Mouse (Mus musculus): Measurements from ENCODE around the gene Tmod3.

Tmod3 gene

DNA sequence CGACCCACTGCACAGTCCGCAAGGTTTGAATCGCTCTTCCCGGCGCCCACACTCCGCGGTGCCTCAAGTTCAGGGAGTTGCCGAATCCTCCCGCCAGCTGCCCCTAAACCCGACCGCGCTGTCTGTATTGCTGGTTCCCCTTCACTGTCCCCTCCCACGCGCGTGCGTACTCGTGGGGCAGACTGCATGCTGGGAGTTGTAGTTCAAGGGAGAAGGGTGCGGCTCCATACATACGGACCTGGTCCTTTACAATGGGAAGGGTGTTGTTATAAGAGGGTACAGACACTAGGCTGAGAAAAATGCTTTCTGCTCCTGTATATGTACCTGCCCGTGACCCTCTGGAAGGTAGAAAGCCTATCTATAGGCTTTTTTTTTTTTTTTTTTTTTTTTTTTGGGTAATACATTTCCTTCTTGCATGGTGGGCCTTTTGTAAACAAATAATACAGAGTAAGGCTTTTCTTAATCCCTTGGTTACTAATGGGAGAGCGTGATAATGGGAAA is at the start of gene Tmod3:
Gene Tmod3, minus strand, starts transcription at position 146 of the 501 bp plus-strand sequence.
- peak; percentile 96 to 97 for DNase-seq (ENCODE audit: low spot score in 2 of 2)

DNA sequence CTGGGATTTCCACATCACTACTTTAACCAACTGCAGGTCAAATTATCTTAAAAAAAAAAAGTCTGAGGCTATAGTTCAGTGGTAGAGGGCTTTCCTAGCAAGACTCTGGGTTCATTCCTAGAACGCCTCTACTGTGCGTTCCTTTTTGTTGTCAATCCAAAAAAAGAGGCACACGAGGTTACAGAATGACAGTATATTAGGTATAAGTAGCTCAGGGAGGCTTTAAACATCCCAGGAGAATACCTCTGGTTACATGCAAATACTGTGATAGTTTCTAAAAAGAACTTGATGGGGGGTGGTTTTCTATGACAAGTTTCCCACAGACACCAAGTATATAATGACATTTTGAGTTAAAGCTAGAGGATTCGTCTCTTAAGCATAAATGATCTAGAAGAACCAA is 48.0 kb upstream of the Tmod3 start:
- DNase-seq (ENCODE audit: low spot score in 2 of 2): no peak

DNA sequence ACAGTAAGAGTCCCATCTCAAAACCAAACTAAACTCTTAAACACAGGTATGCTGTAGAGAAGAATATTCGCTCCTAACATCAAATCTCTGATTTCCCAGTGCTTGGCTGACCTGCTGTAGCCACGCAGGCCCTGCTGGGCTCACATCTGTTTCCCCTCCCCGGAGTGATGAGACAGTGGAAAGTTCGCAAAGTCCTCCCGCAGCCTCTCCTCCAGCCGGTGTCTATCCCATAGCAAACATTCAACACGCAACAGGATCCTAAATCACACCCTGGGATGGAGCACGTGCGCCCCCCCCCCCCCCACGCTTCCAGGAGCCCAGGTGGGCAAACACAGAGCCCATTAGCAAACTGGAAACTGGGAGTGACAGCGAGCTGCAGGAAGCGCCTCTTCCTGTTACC is 42.1 kb upstream of the Tmod3 start:
- DNase-seq (ENCODE audit: low spot score in 2 of 2): no peak

DNA sequence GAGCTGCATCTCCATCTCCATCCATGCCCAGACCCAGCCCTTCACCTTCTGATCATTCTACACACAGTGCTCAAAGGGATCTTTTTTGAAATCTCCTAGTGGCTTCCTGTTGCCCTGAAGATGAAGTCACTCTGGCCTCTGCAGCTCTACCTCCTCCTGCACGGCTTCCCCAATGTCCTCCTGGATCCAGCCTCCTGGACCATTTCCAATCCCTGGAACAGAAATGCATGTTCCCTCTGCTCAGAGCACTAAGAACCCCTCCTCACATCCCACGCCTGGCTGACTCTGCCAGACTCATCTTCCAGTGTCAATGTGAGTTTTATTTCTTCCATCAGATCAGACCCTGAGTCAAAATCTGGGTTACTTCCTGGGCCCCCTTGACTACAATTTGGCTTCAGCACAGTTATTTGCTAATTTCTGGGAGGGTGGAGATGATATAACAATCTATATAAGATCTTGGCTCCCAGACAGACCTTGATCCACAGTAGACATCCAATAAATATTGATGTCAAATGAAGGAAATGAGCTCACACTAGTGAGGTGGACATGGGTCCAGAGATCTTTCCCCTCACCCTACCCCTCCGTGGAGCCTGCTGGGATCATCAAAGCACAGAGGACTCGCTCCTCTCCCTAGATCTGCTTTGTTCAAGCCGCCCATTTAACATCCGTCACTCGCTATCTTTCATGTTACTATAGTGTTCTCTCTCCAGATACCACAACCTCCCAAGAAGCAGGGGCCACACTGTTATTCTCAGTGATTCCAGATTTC is 40.9 kb upstream of the Tmod3 start:
- DNase-seq (ENCODE audit: low spot score in 2 of 2): peak; percentile 53 to 58

DNA sequence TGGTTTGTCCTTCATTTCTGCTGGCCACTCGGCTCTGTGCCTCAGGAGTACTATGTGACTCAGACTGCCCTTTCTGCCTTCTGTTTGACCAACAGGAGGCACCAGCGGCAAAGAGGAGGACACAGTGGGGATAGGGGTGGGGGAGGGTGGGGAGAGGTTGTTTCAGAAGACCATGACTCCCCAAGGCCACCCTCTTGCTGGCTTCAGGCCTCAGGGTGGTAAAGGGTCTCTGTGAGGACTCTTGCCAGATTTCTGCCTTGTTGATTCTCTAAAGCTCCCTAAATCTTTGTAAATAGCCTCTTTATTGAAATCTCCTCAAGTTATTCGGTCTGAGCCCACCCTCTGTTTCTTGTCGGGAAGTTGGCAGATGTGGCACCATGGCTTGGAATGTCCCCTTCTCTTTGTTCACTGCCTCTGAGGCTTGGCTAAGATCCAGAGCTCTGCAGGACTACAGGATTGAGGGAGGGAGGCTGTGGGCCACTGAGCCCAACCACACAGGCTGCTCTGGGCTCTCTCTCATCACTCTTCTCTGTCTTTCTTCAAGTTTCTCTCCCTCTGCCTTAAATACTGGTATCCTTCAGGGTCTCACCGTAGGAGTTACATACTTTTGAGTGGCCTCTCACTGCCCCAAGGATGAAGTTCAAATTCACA is 39.9 kb upstream of the Tmod3 start:
- peak; percentile 83 to 87 for DNase-seq (ENCODE audit: low spot score in 2 of 2)

DNA sequence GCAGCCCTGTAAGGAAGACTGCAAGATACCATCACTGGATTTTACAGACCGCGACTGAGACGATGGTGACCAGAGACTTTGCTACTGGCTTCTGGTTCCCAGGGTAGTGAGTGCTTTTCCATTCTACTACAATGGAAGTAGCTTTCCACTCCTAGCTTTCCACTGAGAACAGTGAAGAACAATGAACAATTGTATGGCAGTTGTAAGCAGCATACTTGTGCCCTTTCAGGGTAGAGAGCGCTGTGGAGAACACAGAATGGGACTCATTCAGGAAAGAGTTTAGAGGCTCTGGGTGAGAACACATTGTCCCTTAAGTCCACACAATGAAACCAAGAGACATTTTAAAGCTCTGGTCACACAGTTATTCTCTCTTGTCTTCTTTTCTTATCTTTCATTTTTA is 38.1 kb upstream of the Tmod3 start:
- no peak for DNase-seq (ENCODE audit: low spot score in 2 of 2)

DNA sequence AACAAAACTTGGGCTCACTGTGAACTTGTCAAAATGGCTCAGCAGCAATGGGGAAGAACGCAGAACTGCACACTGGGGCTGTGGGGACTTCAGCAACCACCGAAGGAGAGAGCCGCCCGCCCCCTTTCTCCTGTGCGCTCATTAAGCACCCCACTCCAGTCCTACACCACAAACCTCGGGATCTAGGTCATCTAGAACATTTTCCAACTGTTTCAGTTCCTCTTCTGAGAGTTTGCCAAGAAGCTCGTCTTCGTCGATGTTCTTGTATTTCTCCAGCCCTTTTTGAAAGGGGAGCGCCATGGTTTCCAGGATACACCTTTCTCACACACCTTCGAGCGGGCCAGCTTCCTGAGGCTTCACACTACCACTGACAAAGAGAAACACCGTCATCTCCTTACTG is 37.6 kb upstream of the Tmod3 start:
- no peak for DNase-seq (ENCODE audit: low spot score in 2 of 2)

DNA sequence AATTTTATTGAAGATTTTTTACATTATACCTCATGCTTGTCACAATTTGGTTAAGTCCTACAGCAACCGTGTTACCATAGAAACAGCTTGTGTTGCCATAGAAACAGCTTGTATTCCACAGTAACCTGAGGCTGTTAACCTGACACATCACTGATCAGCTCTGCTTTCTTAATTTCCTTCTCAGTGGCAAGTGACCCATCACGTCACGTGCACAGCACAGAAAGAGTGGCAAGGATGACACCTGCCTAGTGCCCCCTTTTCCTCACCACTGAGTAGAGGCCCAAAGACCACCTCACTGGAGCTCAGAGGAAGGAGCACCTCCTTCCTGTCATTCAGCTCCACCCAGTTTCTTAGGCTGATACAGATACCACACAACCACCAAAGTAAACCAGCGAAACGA is 34.0 kb upstream of the Tmod3 start:
- DNase-seq (ENCODE audit: low spot score in 2 of 2): peak; percentile 33 to 61

DNA sequence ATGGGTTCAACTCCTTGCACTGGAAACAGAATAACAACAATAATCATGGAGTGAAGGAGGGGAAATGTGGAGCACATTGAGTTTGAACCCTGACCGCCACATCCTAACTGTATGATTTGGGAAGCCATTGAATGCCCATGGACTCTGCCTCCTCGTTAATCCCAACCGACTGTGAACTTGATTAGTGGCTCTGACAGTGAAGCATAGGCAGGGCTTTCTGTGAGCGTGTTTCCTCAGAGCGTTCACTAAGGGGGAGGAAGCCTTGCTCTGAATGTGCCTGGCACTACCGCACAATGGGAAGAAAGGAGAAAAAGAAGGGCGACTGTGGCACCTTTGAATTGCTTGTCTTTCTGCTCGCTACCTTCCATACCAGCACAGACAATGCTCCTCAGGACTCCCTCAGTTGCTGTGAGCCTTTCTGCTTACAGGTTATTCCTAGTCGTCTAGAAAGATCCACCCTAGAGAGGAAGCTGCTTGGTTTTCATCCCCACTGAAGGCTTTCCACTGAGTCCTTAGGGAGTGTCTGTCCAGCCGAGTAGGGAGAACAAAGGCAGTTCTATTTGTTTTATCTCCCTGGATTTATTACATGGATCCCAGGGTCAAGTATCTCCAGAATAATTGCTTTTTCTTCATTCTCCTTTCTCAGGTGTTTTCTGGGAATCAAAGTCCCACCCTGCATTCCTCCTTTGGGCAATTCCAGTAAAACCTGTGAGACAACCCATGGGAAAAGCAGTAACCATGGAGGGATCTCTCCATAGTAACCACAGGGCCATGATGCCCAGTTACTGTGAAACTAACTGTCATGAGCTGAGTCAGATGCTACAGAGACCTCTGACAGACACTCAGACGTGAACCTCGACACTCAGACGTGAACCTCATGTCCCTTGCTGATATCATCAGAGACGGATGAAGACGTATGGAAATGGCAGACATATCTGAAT is 30.7 kb upstream of the Tmod3 start:
- DNase-seq (ENCODE audit: low spot score in 2 of 2): no peak

DNA sequence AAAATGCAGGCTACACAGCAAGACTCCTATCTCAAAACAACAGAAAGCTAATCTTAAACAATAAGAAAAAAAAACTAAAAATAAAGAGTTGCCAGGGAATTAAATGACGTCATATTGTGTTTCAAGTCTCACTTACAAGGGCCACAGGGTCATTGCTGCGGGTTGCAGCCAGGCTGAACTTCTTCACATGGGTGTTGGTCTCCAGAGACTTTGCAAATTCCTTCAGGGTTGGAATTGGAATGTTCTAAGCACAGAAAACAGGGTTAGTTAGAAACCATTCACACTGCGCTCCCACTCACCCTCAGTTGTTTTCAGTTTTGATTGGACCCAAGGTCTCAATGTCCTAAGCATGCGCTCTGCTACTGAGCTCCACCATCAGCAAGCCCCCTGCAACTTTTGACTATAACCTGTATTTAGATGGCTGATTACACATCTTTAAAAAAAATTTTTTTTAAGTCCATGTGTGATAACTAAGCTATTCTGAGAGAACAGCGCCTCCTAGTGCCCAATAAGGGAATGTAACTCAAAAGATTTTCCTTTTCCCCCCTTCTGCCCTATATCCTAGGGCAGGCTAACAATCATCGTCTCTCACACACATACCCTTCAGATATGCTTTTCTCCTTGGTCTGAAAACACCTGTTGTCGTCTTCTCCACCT is 22.4 kb upstream of the Tmod3 start:
- DNase-seq (ENCODE audit: low spot score in 2 of 2): no peak

DNA sequence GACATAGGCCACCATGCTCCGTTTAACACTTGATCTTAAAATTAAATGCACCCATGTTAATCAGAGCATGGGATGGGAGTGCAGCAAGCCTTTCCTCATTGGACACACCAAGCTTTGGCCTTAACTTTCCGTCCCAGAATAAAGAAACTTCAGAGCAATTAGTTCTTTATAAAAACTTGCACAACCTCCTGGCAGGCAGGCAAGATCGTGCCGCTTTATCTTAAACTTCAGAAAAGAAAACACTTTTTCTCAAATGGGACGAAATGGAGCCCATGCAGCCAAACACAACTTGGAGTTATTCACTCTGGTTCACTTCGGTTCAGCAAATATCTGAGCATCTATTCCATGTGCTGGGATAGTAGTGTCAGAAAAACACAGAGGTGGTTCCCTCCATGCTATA is 19.9 kb upstream of the Tmod3 start:
- DNase-seq (ENCODE audit: low spot score in 2 of 2): no peak

DNA sequence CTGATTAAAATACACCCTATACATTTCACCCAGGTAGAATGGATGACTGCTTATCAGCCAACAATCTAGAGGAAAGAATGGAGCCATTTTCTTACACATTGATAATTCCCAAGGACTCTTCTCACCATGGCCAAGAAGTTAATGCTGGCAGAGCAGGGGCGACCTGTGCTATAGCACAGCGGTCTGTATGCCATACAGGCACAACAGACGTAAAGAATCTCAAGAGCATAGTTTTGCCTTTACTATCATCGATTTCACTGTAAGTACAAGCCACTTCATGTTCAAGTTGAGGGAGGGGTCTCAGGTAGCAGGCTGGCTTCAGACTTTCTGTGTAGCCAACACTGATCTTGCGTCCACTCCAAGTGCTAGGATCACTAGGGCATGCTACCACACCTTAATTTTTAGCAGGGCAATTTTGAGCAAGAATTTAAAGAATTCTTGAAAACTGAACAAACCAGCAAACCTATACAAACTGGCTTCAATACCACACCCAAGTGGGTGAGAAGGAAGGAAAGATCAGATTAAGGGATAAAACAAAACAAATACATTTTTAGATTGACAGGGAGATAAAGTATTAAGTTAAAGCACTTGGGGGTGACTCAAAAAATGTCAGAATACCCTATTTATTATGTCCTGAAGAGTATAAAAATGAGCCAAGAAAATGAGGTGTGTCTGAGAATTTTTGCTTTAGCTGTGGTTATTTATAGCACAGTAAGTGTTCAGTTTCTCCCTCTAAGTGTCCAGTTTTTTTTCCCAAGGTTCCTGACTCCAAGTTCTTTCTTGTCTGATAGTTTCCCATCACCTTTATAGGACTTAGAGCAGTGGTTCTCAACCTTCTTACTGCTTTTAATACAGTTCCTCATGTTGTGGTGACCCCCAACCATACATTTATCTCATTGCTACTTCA is 11.8 kb upstream of the Tmod3 start:
- no peak for DNase-seq (ENCODE audit: low spot score in 2 of 2)

DNA sequence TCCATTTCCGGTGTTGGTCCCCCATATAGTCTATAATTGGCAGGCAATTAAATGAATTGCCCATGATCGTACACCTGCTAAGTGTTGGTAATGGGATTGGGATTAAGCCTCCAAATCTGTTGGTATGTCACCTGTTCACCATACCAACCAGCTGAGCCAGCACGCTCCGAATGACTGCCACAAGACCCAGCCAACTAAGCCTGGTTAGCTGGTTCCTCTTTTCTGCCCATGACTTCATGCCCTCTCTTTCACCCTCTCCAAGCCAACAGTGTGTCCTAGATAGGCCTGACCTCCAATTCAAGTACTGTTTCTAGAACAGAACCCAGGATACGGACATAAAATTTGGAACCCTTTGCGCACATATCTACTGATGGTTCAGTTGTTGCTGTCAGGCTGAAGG is 8.9 kb upstream of the Tmod3 start:
- DNase-seq (ENCODE audit: low spot score in 2 of 2): no peak

DNA sequence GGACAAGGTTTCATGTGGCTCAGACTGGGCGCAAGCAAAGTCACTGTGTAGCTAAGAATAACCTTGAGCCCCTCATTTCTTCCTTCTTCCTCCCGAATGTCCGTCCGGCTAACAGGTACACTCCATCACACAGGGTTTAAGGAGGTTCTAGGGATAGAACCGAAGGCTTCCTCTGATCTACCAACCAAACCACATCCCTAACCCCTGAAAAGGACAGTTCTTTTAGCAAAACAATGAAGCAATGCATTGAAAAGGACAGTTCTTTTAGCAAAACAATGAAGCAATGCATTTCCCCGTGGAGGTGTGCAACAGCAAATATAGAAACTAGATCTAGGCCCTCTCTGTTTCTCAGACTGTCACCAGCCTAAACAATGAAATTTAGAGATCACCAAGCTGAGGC is 5.4 kb upstream of the Tmod3 start:
- DNase-seq (ENCODE audit: low spot score in 2 of 2): no peak

DNA sequence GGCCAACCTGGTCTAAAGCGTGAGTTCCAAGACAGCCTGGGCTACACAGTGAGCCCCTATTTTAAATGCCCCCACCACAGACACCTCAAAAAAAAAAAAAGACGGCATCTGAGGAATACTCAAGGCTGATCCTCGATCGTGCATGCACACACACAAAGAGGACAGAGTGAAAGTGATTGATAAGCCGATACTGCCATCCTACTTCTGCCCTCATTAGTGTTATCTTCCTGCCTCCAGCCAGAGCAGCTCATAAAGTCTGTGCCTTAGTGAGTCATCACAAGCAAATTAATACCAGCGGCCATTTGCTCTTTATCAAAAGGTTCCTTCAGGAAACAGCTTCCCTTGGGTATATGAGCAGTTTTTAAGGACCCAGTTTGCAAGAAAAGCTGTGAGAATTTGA is 4.2 kb upstream of the Tmod3 start:
- DNase-seq (ENCODE audit: low spot score in 2 of 2): no peak

DNA sequence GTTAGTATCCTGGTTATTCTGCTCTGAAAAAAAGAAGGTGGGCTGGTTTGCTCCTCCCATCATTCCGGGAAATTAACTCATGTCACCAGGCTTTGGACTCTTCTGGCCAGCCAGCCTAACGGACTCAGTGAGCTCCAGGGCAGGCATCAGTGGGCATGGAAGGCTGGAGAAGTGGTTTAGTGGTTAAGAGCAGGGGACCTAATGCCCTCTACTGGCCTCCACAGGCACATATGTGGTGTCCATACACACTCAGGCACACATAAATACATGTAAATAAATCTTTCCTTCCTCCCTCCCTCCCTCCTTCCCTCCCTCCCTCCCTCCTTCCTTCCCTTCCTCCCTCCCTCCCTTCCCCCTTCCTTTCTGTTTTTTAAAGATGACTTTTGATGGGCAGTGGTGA is 3.7 kb upstream of the Tmod3 start:
- no peak for DNase-seq (ENCODE audit: low spot score in 2 of 2)

DNA sequence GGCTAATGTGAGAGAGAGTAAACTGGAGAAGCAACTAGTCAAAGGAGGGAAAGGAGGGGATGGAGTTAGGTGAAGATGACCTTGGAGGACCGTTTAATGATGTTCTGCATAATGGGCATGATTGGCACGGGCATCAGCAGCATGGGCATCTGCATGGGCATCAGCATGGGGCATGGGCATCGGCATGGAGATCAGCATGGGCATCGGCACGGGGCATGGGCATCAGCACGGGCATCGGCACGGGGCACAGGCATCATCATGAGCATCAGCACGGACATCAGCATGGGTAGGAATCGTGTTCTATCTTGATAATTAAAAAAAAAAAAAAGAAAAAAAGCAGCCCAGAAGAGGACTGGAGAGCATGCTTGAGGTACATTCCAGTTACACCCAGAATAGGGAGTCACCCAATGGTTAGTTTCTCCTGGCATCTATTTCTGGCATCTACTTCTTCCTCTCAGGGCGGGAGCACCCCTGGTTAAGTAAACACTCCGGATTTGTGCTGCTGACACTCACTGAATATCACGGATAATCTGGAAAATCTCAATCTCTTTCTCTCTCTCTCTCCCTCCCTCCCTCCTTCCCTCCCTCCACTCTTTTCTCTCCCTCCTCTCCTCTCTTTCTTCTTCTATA is 1.7 kb upstream of the Tmod3 start:
- DNase-seq (ENCODE audit: low spot score in 2 of 2): no peak

DNA sequence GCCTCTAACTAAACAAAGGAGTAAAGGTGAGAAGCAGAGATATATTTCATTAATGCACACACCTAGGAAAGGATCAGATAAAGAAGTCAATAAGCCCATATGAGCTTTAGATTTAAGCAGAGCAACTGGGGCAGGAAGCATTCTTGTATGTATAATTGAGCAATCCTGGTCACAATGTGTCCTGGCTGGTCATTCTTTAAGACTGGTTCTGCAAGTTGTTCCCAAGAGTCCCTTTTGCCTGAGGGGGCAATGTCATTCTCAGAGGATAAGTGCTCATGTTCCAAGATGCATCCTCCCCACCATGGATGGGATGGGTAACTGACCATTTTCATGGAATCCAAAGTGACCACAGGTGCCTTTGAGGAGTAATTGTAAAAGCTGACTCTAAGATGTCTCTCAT is 896 bp upstream of the Tmod3 start:
- DNase-seq (ENCODE audit: low spot score in 2 of 2): no peak

DNA sequence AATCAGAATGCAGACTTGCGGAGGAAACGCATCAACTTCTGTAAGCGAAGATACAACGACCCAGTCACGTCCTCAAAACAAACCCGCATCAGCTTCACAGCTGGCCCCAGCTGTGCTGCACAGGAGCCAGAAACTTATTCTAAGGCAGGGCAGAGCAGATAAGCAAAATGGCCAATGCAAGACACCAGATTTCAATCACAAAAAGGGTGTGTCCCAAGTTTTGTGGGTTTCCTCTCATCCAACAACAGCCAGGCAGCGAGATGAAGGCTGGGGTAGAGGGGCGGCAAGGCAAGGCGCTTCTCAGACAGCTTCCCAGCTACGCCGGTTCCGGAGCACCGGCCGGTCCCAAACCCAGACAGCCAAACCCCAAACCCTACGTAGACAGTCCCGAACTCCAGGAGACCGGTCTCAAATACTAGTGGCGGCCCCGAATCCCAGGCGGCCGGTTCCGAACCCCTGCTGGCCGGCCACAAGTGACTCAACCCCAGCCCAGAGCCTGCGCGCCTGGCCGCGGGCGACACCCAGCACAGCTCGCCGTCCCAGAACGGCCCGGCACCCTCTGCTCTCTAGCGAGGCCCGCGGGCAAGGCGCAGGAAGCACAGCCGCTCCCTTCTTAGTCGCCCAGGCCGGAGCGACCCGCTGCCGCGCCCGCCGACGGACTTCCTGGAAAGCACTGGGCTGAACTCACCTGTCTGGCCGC is 495 bp downstream of the Tmod3 start:
- no peak for DNase-seq (ENCODE audit: low spot score in 2 of 2)

DNA sequence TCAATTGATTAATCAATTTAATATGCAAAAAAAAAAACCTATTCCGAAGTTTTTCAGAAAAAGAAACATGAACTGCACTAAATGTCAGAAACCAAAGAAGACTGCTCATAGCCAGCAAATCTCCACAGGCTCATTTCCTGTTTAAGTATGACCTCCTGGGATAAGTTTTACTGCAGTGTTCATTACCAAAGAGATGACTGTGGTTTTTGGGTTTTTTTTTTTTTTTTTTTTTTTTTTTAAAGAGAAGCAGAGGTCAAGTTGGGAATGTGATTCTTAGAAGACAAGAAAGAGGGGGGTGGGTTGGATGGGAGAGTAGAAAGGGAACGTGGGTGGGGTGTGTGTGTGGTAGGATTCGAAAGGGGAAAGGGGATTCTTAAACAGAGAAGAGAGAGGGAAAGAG is 1.1 kb downstream of the Tmod3 start:
- DNase-seq (ENCODE audit: low spot score in 2 of 2): no peak

Data from right cerebral cortex, postnatal 10 days (tissue).